Mouse (Mus musculus) adrenal gland, postnatal 4 days (tissue): ENCODE data around the gene Derl3. TPM values are rescaled to one million over a fixed set of nuclear protein-coding genes. Genes with fewer than 3 reads are reported as not detected.

Source experiments
- DNase-seq, 2 experiments: peaks; one replicate each; pipeline ENCODE4 v3.0.0; 2021 to 2022; ENCODE audit warnings: low spot score in 2 of 2, mixed read lengths in 2 of 2
- total RNA-seq, 2 experiments: library from RNA; stranded (reverse); gene quantifications; 2 replicates each; pipeline ENCODE4 v1.2.3; 2021

The Derl3 gene
- total RNA-seq, 2 experiments from 2014 or later: 3.0 to 6.0 TPM

GRCm38 (mm10) chr10:75939481-75940234 is 46.4 kb downstream of the Derl3 start:
- DNase-seq: no peak

GRCm38 (mm10) chr10:75940520-75940919 is 47.3 kb downstream of the Derl3 start, which contains the start of gene Gm867:
Gm867 (minus strand) TSS chr10:75940672.
- no peak for DNase-seq

GRCm38 (mm10) chr10:75941042-75941824 is 48.0 kb downstream of the Derl3 start:
- DNase-seq: no peak

GRCm38 (mm10) chr10:75942736-75943477 is 49.7 kb downstream of the Derl3 start, which contains the start of gene Vpreb3:
Vpreb3 (plus strand) TSS chr10:75943057.
- no peak for DNase-seq

GRCm38 (mm10) chr10:75944066-75944772 is 51.0 kb downstream of the Derl3 start:
- DNase-seq: no peak

- DNase-seq: no peak
Measured at GRCm38 (mm10) chr10:75945213-75945612, 52.0 kb downstream of the Derl3 start.

Other genes with a start within 250 kb of the Derl3 start
- 10 to 100 TPM in 1 of 2 experiments, 1 to 10 TPM in 1; 7.4 to 17.2 TPM for gene Susd2, start 249.4 kb upstream of the Derl3 start, total RNA-seq
- 10 to 100 TPM; 49.4 to 58.5 TPM for gene Cabin1, start 129.1 kb upstream of the Derl3 start, total RNA-seq
- gene Ddt, start 120.0 kb upstream of the Derl3 start, total RNA-seq: 10 to 100 TPM; 57.0 to 67.9 TPM
- under 1 TPM in 1 of 2 experiments, not detected in 1; 0.82 TPM for gene Gm20441, start 112.5 kb upstream of the Derl3 start, total RNA-seq
- 10 to 100 TPM; 12.7 to 21.7 TPM for gene Gstt3, start 112.0 kb upstream of the Derl3 start, total RNA-seq
- 10 to 100 TPM; 21.1 to 30.2 TPM for gene Gstt1, start 94.8 kb upstream of the Derl3 start, total RNA-seq
- gene Gstt4, start 70.9 kb upstream of the Derl3 start, total RNA-seq: not detected
- 10 to 100 TPM; 33.0 to 41.5 TPM for gene Gstt2, start 56.0 kb upstream of the Derl3 start, total RNA-seq
- gene Mif, start 33.2 kb upstream of the Derl3 start, total RNA-seq: 100 to 1,000 TPM; 294 to 301 TPM
- gene Smarcb1, start 28.2 kb downstream of the Derl3 start, total RNA-seq: 10 to 100 TPM; 91.2 to 95.2 TPM
- 100 to 1,000 TPM; 310 to 396 TPM for gene Chchd10, start 39.7 kb downstream of the Derl3 start, total RNA-seq
- gene Mmp11, start 43.1 kb downstream of the Derl3 start, total RNA-seq: 10 to 100 TPM; 14.7 to 19.0 TPM
- gene Gm867, start 47.3 kb downstream of the Derl3 start, total RNA-seq: 1 to 10 TPM in 1 of 2 experiments, under 1 TPM in 1; 0.90 to 1.8 TPM
- under 1 TPM; 0.53 to 0.71 TPM for gene Vpreb3, start 49.6 kb downstream of the Derl3 start, total RNA-seq
- under 1 TPM; 0.14 TPM for gene Gm5134, start 61.1 kb downstream of the Derl3 start, total RNA-seq
- 10 to 100 TPM; 14.5 to 16.6 TPM for gene Zfp280b, start 139.2 kb downstream of the Derl3 start, total RNA-seq
- not detected for gene Slc5a4b, start 217.5 kb downstream of the Derl3 start, total RNA-seq